Mouse (Mus musculus) liver, postnatal 0 days (tissue): ENCODE measurements around the gene Zfp111. TPM values are rescaled to one million over a fixed set of nuclear protein-coding genes. Genes with fewer than 3 reads are reported as not detected.

Experiments
- ATAC-seq: fragments of 200-750 bp; cut with Nextera tagmentation; 2 replicates; pipeline ENCODE4 v1.8.0; 2017; ENCODE audit warnings: mild to moderate bottlenecking, moderate library complexity
- DNase-seq: peaks from one replicate; pipeline ENCODE4 v3.0.0-alpha.2; 2016
- H3K27ac ChIP-seq: fragments of 300-500 bp; sonication (generic); 2 replicates; pipeline ENCODE4 v1.5.1; 2014; ENCODE audit warnings: antibody characterized with exemption, moderate library complexity, mild to moderate bottlenecking, low read depth
- H3K27me3 ChIP-seq: fragments of 300-500 bp; sonication (generic); 2 replicates; pipeline ENCODE4 v1.6.1; 2014; ENCODE audit warnings: low read length, control low read depth, mixed read lengths; ENCODE audit not compliant: insufficient read depth
- H3K36me3 ChIP-seq: fragments of 300-500 bp; sonication (generic); replicated peaks from 2 replicates; pipeline ENCODE4 v1.6.1; 2014; ENCODE audit warnings: mild to moderate bottlenecking, control low read depth, low read length, moderate library complexity, mixed read lengths; ENCODE audit not compliant: insufficient read depth
- H3K4me1 ChIP-seq: fragments of 300-500 bp; sonication (generic); 2 replicates; pipeline ENCODE4 v1.6.1; 2014; ENCODE audit warnings: antibody characterized with exemption, mild to moderate bottlenecking, control low read depth; ENCODE audit not compliant: insufficient read depth
- H3K4me2 ChIP-seq: fragments of 300-500 bp; sonication (generic); 2 replicates; pipeline ENCODE4 v1.6.1; 2014; ENCODE audit warnings: low read depth, mild to moderate bottlenecking, low read length, moderate library complexity, mixed read lengths
- H3K4me3 ChIP-seq: fragments of 300-500 bp; sonication (generic); 2 replicates; pipeline ENCODE4 v1.5.1; 2014; ENCODE audit warnings: low read depth, low read length
- H3K9ac ChIP-seq: fragments of 300-500 bp; sonication (generic); replicated peaks from 2 replicates; pipeline ENCODE4 v1.6.1; 2014; ENCODE audit warnings: mild to moderate bottlenecking, moderate library complexity
- H3K9me3 ChIP-seq: fragments of 300-500 bp; sonication (generic); 2 replicates; pipeline ENCODE4 v1.6.1; 2016; ENCODE audit warnings: mild to moderate bottlenecking, control low read depth, low read length, mixed read lengths
- CTCF ChIP-seq: sonication (generic); IDR thresholded peaks from 2 replicates; pipeline ENCODE4 v1.5.1; 2016; ENCODE audit warnings: antibody characterized with exemption, low read depth
- EP300 ChIP-seq: IDR thresholded peaks from 2 replicates; pipeline ENCODE4 v1.6.1; 2016; ENCODE audit warnings: antibody characterized with exemption, low read depth, mild to moderate bottlenecking
- WGBS: fragments of 180-500 bp; shearing (Covaris S2); extraction: QIAGEN DNeasy Blood & Tissue Kit; methylation state at CpG from one replicate; pipeline ENCODE4 v1.1.7; 2014; ENCODE audit not compliant: insufficient replicate concordance; 5-methylcytosine and 5-hydroxymethylcytosine counted together
- polyA plus RNA-seq: library from polyadenylated mRNA; unstranded; fragments of >200 nt; fragmentation: Nextera tagmentation; extraction: Ambion mirVana; gene quantifications from 2 replicates; pipeline ENCODE4 v1.2.1, GENCODE M21; 2015

The Zfp111 gene
- polyA plus RNA-seq, 1 experiment from 2014 or later = 0.93 TPM

- TF ChIP-seq EP300 = no peak
- no peak for TF ChIP-seq CTCF
- Histone ChIP-seq H3K9ac (no peak overlapping the region), H3K4me2 (no peak overlapping the region), H3K4me1 (0 out of 2 replicates have a peak, but pooled peaks cover 2% of the 10 kb centered on the region), H3K36me3 (peaks cover 4% of the 10 kb centered on the region; the same call in 1 of the 2 replicates), H3K27ac (no peak overlapping the region), H3K9me3 (peaks cover 2% of the 10 kb centered on the region; the same call in 1 of the 2 replicates), H3K27me3 (no peaks in the 10 kb centered on the region), H3K4me3 (no peak overlapping the region)
- DNase-seq (no peak), ATAC-seq (no peak)
- 75% methylated on average over 3 of the region's 3 CpGs for WGBS
These were observed 18.1 kb downstream of the Zfp111 start for GRCm38 (mm10) chr7:24193157-24193556.

GRCm38 (mm10) chr7:24191361-24191760 is 19.9 kb downstream of the Zfp111 start:
- Histone ChIP-seq H3K27ac (no peak overlapping the region), H3K4me3 (no peak overlapping the region), H3K4me1 (0 out of 2 replicates have a peak, but pooled peaks cover 2% of the 10 kb centered on the region), H3K36me3 (0 out of 2 replicates have a peak, but pooled peaks cover 2% of the 10 kb centered on the region), H3K27me3 (no peaks in the 10 kb centered on the region), H3K4me2 (no peak overlapping the region), H3K9ac (no peak overlapping the region), H3K9me3 (no peaks in the 10 kb centered on the region)
- no peak for ATAC-seq
- no peak for DNase-seq
- no peak for TF ChIP-seq CTCF
- TF ChIP-seq EP300 = no peak
- 60% methylated on average over 2 of the region's 2 CpGs for WGBS

- Histone ChIP-seq H3K27ac (no peak overlapping the region), H3K9me3 (no peaks in the 10 kb centered on the region)
- 18% methylated on average over 5 of the region's 5 CpGs for WGBS
These were observed 21.7 kb downstream of the Zfp111 start for GRCm38 (mm10) chr7:24189571-24189944.

GRCm38 (mm10) chr7:24188901-24189570 is 22.2 kb downstream of the Zfp111 start:
- no peak for TF ChIP-seq CTCF
- TF ChIP-seq EP300 = no peak
- H3K27me3 ChIP-seq = no peaks in the 10 kb centered on the region
- no peak overlapping the region for H3K27ac ChIP-seq
- WGBS = 53% methylated on average over 4 of the region's 4 CpGs
- 0 out of 2 replicates have a peak, but pooled peaks cover 2% of the 10 kb centered on the region for H3K36me3 ChIP-seq
- ATAC-seq (no peak), DNase-seq (no peak)
- H3K4me2 ChIP-seq = no peak overlapping the region
- H3K4me1 ChIP-seq = 0 out of 2 replicates have a peak, but pooled peaks cover 2% of the 10 kb centered on the region
- H3K9ac ChIP-seq = no peak overlapping the region
- no peak overlapping the region for H3K4me3 ChIP-seq
- H3K9me3 ChIP-seq = no peaks in the 10 kb centered on the region

More at GRCm38 (mm10) chr7:24189571-24189944, 21.7 kb downstream of the Zfp111 start:
- H3K4me2 ChIP-seq = no peak overlapping the region
- H3K4me1 ChIP-seq = 0 out of 2 replicates have a peak, but pooled peaks cover 2% of the 10 kb centered on the region
- H3K9ac ChIP-seq = no peak overlapping the region
- no peaks in the 10 kb centered on the region for H3K27me3 ChIP-seq
- H3K4me3 ChIP-seq = no peak overlapping the region
- DNase-seq (no peak), ATAC-seq (no peak)
- 0 out of 2 replicates have a peak, but pooled peaks cover 2% of the 10 kb centered on the region for H3K36me3 ChIP-seq
- no peak for TF ChIP-seq EP300
- no peak for TF ChIP-seq CTCF

- 15% methylated on average over 1 of the region's 1 CpGs for WGBS
- Histone ChIP-seq H3K4me2 (no peak overlapping the region), H3K4me1 (0 out of 2 replicates have a peak, but pooled peaks cover 2% of the 10 kb centered on the region), H3K4me3 (no peak overlapping the region), H3K27me3 (no peaks in the 10 kb centered on the region), H3K27ac (no peak overlapping the region), H3K9ac (no peak overlapping the region), H3K36me3 (no peaks in the 10 kb centered on the region), H3K9me3 (no peaks in the 10 kb centered on the region)
- TF ChIP-seq EP300 (no peak), CTCF (no peak)
- DNase-seq (no peak), ATAC-seq (no peak)
These were observed 23.6 kb downstream of the Zfp111 start for GRCm38 (mm10) chr7:24187611-24188010.

- TF ChIP-seq CTCF = no peak
- no peak for TF ChIP-seq EP300
- Histone ChIP-seq H3K27me3 (no peaks in the 10 kb centered on the region), H3K4me1 (peaks cover 5% of the 10 kb centered on the region; the same call in 1 of the 2 replicates), H3K4me2 (peak overlapping the region; percentile 68), H3K9me3 (no peaks in the 10 kb centered on the region), H3K27ac (no peak overlapping the region), H3K9ac (peak overlapping the region; percentile 31; the same call in 1 of the 2 replicates), H3K4me3 (peak overlapping the region; percentile 48), H3K36me3 (no peaks in the 10 kb centered on the region)
- WGBS = 46% methylated on average over 6 of the region's 6 CpGs
- ATAC-seq = no peak
- no peak for DNase-seq
These were observed 35.9 kb downstream of the Zfp111 start for GRCm38 (mm10) chr7:24175337-24175711.
